Mouse (Mus musculus) embryo, embryonic 10.5 days (tissue): ENCODE data around the gene Uncx.
"Not testable (repeated sequence)": the region's sequence is repeated elsewhere in the genome, so short reads cannot be mapped to it uniquely, and the experiment has no call there.

Source experiments
- DNase-seq: peaks from one replicate; pipeline ENCODE4 v3.0.0-alpha.2; 2015; ENCODE audit warnings: low spot score

Uncx gene

GRCm38 (mm10) chr5:139561363-139562001 is 18.2 kb downstream of the Uncx start:
- no peak for DNase-seq

GRCm38 (mm10) chr5:139564663-139565062 is 21.4 kb downstream of the Uncx start:
- DNase-seq: no peak

GRCm38 (mm10) chr5:139565462-139565861 is 22.2 kb downstream of the Uncx start:
- no peak for DNase-seq

GRCm38 (mm10) chr5:139566640-139567399 is 23.5 kb downstream of the Uncx start:
- DNase-seq: no peak

GRCm38 (mm10) chr5:139568079-139568478 is 24.8 kb downstream of the Uncx start:
- DNase-seq: peak; percentile 29

GRCm38 (mm10) chr5:139572526-139572925 is 29.2 kb downstream of the Uncx start:
- peak; percentile 74 for DNase-seq

GRCm38 (mm10) chr5:139573606-139574311 is 30.5 kb downstream of the Uncx start:
- DNase-seq: no peak

- no peak for DNase-seq
These were observed 31.8 kb downstream of the Uncx start for GRCm38 (mm10) chr5:139575054-139575453.

- DNase-seq: no peak
These were observed 37.0 kb downstream of the Uncx start for GRCm38 (mm10) chr5:139580171-139580743.

- no peak for DNase-seq
These were observed 38.1 kb downstream of the Uncx start for GRCm38 (mm10) chr5:139581308-139581868.

GRCm38 (mm10) chr5:139584971-139585747 is 41.9 kb downstream of the Uncx start:
- DNase-seq: peak; percentile 65

GRCm38 (mm10) chr5:139585748-139586060 is 42.4 kb downstream of the Uncx start:
- DNase-seq: no peak

- DNase-seq: not testable (repeated sequence)
These were observed 44.2 kb downstream of the Uncx start for GRCm38 (mm10) chr5:139587459-139587858.

GRCm38 (mm10) chr5:139590682-139591360 is 47.5 kb downstream of the Uncx start:
- DNase-seq: not testable (repeated sequence)

GRCm38 (mm10) chr5:139592011-139592410 is 48.7 kb downstream of the Uncx start:
- no peak for DNase-seq

- DNase-seq: no peak
These were observed 49.6 kb downstream of the Uncx start for GRCm38 (mm10) chr5:139592850-139593249.

GRCm38 (mm10) chr5:139593746-139594145 is 50.5 kb downstream of the Uncx start:
- DNase-seq: no peak

- no peak for DNase-seq
These were observed 51.7 kb downstream of the Uncx start for GRCm38 (mm10) chr5:139595001-139595400.
